Mouse (Mus musculus): ENCODE measurements around the gene Rpl13.

DNA sequence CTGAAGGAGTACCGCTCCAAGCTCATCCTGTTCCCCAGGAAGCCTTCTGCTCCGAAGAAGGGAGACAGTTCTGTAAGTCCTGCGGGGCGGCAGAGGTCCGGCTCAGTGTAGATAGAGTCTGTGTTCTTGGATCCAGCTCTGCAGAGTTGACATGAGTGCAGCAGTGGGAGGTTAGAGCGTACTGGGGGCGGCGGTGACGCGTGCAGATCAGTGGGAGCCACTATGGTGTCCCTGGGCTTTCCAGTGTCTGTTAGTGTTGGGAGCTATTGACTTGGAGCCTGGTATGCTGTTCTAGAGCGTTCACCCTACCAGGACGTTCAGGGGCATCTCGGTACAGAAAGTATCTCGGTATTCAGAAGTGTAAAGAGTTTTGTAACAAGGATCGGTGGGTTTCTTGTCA lies 1.1 kb downstream of the Rpl13 start:
- TF ChIP-seq CTCF (conservative IDR thresholded peaks at IDR 0.05; ENCODE audit: insufficient read depth, insufficient read length, low read depth, low read length) (no peak), POLR2A (IDR thresholded peaks at IDR 0.05; ENCODE audit: low read depth, low read length) (no peak)
